Mouse (Mus musculus) lung, adult 2 months (tissue): Measurements from ENCODE around the gene Pik3ca.

Experiments
- CTCF ChIP-seq: fragments of 200-500 bp; IDR thresholded peaks from 2 replicates; pipeline ENCODE4 v1.5.1; 2011; ENCODE audit warnings: mild to moderate bottlenecking, low read length, control low read depth; ENCODE audit not compliant: insufficient read depth
- POLR2A ChIP-seq: fragments of 200-500 bp; IDR thresholded peaks from 2 replicates; pipeline ENCODE4 v1.6.1; 2011; ENCODE audit warnings: low read depth, mild to moderate bottlenecking, control low read depth, low read length, borderline replicate concordance; ENCODE audit errors: extremely low read depth

- TF ChIP-seq CTCF (no peak), POLR2A (no peak)
Observed at GRCm38 (mm10) chr3:32468411-32468810, 70.9 kb downstream of the Pik3ca start.
